25 mouse cellular contexts compared by ENCODE assay signal in the genomic region with DNA sequence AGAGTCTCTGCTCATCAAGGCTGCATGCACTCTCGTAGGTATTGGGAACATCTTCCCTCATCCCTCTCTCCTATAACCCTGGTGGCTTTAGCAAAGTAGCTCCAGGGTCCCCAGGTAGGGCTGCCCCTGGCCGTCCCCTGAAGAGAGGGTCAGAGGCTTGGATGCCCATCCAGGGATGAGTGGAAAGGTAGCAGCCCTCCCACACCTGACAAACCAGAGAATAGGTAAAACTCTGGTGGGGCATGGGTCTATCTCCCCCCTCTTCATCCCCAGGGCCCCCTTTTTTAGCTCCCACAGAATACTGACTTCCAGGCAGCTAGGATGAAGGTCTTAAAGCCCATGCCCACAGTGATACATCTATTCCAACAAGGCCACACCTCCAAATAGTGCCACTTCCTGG. TPM values are rescaled to one million over a fixed set of nuclear protein-coding genes. Genes with fewer than 3 reads are reported as not detected.
"Had no signal": no experiment of that assay in that cellular context is flagged by ENCODE, and none has a peak within 500 bp of the region (broad histone marks: within the 10 kb centered on the region; RNA-seq: fewer than 3 reads in every experiment).

No protein-coding gene starts in this region.

- H3K36me3 ChIP-seq: liver, embryonic 15.5 days; lung, embryonic 15.5 days; midbrain, embryonic 12.5 days; neural tube, embryonic 12.5 days; stomach, embryonic 15.5 days had no signal

- DNase-seq: liver, postnatal 0 days; lung, adult 2 months; lung, postnatal 14 days; lung, postnatal 36 days; midbrain, embryonic 14.5 days; right cerebral cortex, postnatal 14 days; thymus, adult 2 months; thymus, postnatal 25 days; thymus, postnatal 4 days had no signal

- H3K27ac ChIP-seq: liver, embryonic 15.5 days; lung, embryonic 15.5 days; macrophage; midbrain, embryonic 12.5 days; neural tube, embryonic 12.5 days; stomach, embryonic 15.5 days; stomach, postnatal 0 days had no signal

- H3K27me3 ChIP-seq: liver, embryonic 15.5 days; lung, embryonic 15.5 days; midbrain, embryonic 12.5 days; neural tube, embryonic 12.5 days; stomach, embryonic 15.5 days had no signal

- H3K4me1 ChIP-seq: liver, embryonic 15.5 days; lung, embryonic 15.5 days; stomach, embryonic 15.5 days had no signal

- H3K9me3 ChIP-seq: liver, embryonic 15.5 days; lung, embryonic 15.5 days; stomach, embryonic 15.5 days had no signal

- H3K4me3 ChIP-seq: liver, embryonic 15.5 days; lung, embryonic 15.5 days; megakaryocyte, embryonic 14.5 days; midbrain, embryonic 12.5 days; neural tube, embryonic 12.5 days; stomach, embryonic 15.5 days had no signal

- H3K9ac ChIP-seq: liver, embryonic 15.5 days; liver, postnatal 0 days; lung, embryonic 15.5 days; midbrain, embryonic 12.5 days; neural tube, embryonic 12.5 days; stomach, embryonic 15.5 days had no signal

RNA-seq across cellular contexts. Expression of a gene that starts 0.7 kb away (rescaled TPM):
- total RNA-seq: megakaryocyte progenitor cell, adult 5-6 weeks; midbrain, postnatal 0 days; monocyte, adult 5-6 weeks; neutrophil, adult 5-6 weeks had no signal
- polyA plus RNA-seq: liver, embryonic 15.5 days; liver, postnatal 0 days; lung, adult 2 months; lung, embryonic 15.5 days; lung, postnatal 0 days; macrophage; midbrain, embryonic 12.5 days; midbrain, embryonic 14.5 days; midbrain, postnatal 0 days; neural tube, embryonic 12.5 days; neural tube, embryonic 14.5 days; spleen, adult 2 months; stomach, embryonic 15.5 days; stomach, postnatal 0 days; urinary bladder, adult 2 months had no signal

RNA-seq across cellular contexts. Expression of a gene that starts 52.0 kb away (rescaled TPM):
- total RNA-seq: megakaryocyte progenitor cell, adult 5-6 weeks; midbrain, postnatal 0 days; monocyte, adult 5-6 weeks; neutrophil, adult 5-6 weeks had no signal
- polyA plus RNA-seq: lung, embryonic 15.5 days; macrophage; midbrain, embryonic 12.5 days; midbrain, embryonic 14.5 days; midbrain, postnatal 0 days; neural tube, embryonic 12.5 days; neural tube, embryonic 14.5 days; urinary bladder, adult 2 months had no signal
